Mouse (Mus musculus): ENCODE results near the gene Scp2.
"Not testable (repeated sequence)": the region's sequence is repeated elsewhere in the genome, so short reads cannot be mapped to it uniquely, and the experiment has no call there.

Gene Scp2

GRCm38 (mm10) chr4:108144880-108145279 is at the start of gene Scp2:
Gene Scp2 (minus strand): TSS chr4:108144998.
- no peak for DNase-seq (ENCODE audit: low read depth, low spot score)

- no peak for DNase-seq (ENCODE audit: low read depth, low spot score)
These were observed 48.1 kb upstream of the Scp2 start for GRCm38 (mm10) chr4:108192821-108193323.

- no peak for DNase-seq (ENCODE audit: low read depth, low spot score)
These were observed 37.5 kb upstream of the Scp2 start for GRCm38 (mm10) chr4:108182278-108182677.

GRCm38 (mm10) chr4:108168056-108168455 is 23.3 kb upstream of the Scp2 start:
- no peak for DNase-seq (ENCODE audit: low read depth, low spot score)

GRCm38 (mm10) chr4:108166874-108167273 is 22.1 kb upstream of the Scp2 start:
- peak; percentile 35 for DNase-seq (ENCODE audit: low read depth, low spot score)

GRCm38 (mm10) chr4:108165152-108165895 is 20.5 kb upstream of the Scp2 start, which contains the start of gene Echdc2:
Gene Echdc2 (plus strand): TSS chr4:108165437.
- DNase-seq (ENCODE audit: low read depth, low spot score): no peak

GRCm38 (mm10) chr4:108163291-108163690 is 18.5 kb upstream of the Scp2 start:
- no peak for DNase-seq (ENCODE audit: low read depth, low spot score)

- DNase-seq (ENCODE audit: low read depth, low spot score): no peak
These were observed 17.1 kb upstream of the Scp2 start for GRCm38 (mm10) chr4:108161936-108162335.

- not testable (repeated sequence) for DNase-seq (ENCODE audit: low read depth, low spot score)
These were observed 10.3 kb upstream of the Scp2 start for GRCm38 (mm10) chr4:108155141-108155540.

- DNase-seq (ENCODE audit: low read depth, low spot score): not testable (repeated sequence)
These were observed 756 bp upstream of the Scp2 start for GRCm38 (mm10) chr4:108145554-108145953.

GRCm38 (mm10) chr4:108143778-108144177 is 1.0 kb downstream of the Scp2 start:
- DNase-seq (ENCODE audit: low read depth, low spot score): no peak

GRCm38 (mm10) chr4:108143178-108143577 is 1.6 kb downstream of the Scp2 start:
- not testable (repeated sequence) for DNase-seq (ENCODE audit: low read depth, low spot score)

GRCm38 (mm10) chr4:108136938-108137337 is 7.9 kb downstream of the Scp2 start:
- no peak for DNase-seq (ENCODE audit: low read depth, low spot score)

- no peak for DNase-seq (ENCODE audit: low read depth, low spot score)
These were observed 14.3 kb downstream of the Scp2 start for GRCm38 (mm10) chr4:108130452-108130851.

- no peak for DNase-seq (ENCODE audit: low read depth, low spot score)
These were observed 16.5 kb downstream of the Scp2 start for GRCm38 (mm10) chr4:108128339-108128738.

- no peak for DNase-seq (ENCODE audit: low read depth, low spot score)
These were observed 17.3 kb downstream of the Scp2 start for GRCm38 (mm10) chr4:108127516-108127915.

- no peak for DNase-seq (ENCODE audit: low read depth, low spot score)
These were observed 18.5 kb downstream of the Scp2 start for GRCm38 (mm10) chr4:108126260-108126659.

GRCm38 (mm10) chr4:108124104-108124503 is 20.7 kb downstream of the Scp2 start:
- DNase-seq (ENCODE audit: low read depth, low spot score): no peak

GRCm38 (mm10) chr4:108117924-108118876 is 26.6 kb downstream of the Scp2 start:
- DNase-seq (ENCODE audit: low read depth, low spot score): peak; percentile 80

GRCm38 (mm10) chr4:108117488-108117887 is 27.3 kb downstream of the Scp2 start:
- no peak for DNase-seq (ENCODE audit: low read depth, low spot score)

GRCm38 (mm10) chr4:108116466-108116865 is 28.3 kb downstream of the Scp2 start:
- no peak for DNase-seq (ENCODE audit: low read depth, low spot score)

GRCm38 (mm10) chr4:108110706-108111105 is 34.1 kb downstream of the Scp2 start:
- no peak for DNase-seq (ENCODE audit: low read depth, low spot score)

All from telencephalon, adult 2 months (tissue).